Mouse (Mus musculus) CD8-positive naive resting alpha-beta T cell, adult 2 months (primary cell): ENCODE measurements around the gene Rap1gap2.

Source experiments
- DNase-seq, 2 experiments: peaks; one replicate each; pipeline ENCODE4 v3.0.0; 2022; ENCODE audit warnings: low read depth in 2 of 2, low spot score in 2 of 2

Rap1gap2 gene

GRCm38 (mm10) chr11:74419601-74420000 is 191.1 kb downstream of the Rap1gap2 start:
- DNase-seq, result no peak

- DNase-seq, result no peak
Observed at GRCm38 (mm10) chr11:74415736-74416135, 195.0 kb downstream of the Rap1gap2 start.

GRCm38 (mm10) chr11:74414112-74414511 is 196.6 kb downstream of the Rap1gap2 start:
- no peak for DNase-seq

GRCm38 (mm10) chr11:74413449-74413972 is 197.2 kb downstream of the Rap1gap2 start:
- no peak for DNase-seq

- DNase-seq, result no peak
Observed at GRCm38 (mm10) chr11:74412462-74412861, 198.3 kb downstream of the Rap1gap2 start.

- no peak for DNase-seq
Observed at GRCm38 (mm10) chr11:74411943-74412342, 198.8 kb downstream of the Rap1gap2 start.

DNA sequence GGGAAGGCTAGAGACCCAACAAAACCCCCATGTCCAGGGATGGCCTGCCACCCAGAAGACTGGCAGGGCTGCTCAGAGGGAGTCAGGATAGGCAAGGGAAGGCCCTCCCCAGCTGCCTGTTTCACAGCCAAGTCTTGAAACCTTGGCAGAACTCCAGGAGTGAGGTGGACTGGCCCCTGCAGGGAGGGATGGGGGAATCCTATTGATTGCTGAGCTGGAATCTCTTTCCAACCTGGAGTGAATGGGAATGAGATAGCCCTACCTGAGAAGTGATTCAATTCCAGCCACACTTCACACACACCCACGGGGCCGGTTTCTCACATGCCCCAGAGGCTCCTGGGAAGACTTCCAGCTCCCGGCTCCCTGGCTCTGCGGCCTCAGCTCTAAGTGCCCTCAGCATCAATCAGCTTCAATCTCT is 200.9 kb downstream of the Rap1gap2 start:
- DNase-seq, result no peak

GRCm38 (mm10) chr11:74409447-74409754 is 201.3 kb downstream of the Rap1gap2 start:
- DNase-seq, result no peak

DNA sequence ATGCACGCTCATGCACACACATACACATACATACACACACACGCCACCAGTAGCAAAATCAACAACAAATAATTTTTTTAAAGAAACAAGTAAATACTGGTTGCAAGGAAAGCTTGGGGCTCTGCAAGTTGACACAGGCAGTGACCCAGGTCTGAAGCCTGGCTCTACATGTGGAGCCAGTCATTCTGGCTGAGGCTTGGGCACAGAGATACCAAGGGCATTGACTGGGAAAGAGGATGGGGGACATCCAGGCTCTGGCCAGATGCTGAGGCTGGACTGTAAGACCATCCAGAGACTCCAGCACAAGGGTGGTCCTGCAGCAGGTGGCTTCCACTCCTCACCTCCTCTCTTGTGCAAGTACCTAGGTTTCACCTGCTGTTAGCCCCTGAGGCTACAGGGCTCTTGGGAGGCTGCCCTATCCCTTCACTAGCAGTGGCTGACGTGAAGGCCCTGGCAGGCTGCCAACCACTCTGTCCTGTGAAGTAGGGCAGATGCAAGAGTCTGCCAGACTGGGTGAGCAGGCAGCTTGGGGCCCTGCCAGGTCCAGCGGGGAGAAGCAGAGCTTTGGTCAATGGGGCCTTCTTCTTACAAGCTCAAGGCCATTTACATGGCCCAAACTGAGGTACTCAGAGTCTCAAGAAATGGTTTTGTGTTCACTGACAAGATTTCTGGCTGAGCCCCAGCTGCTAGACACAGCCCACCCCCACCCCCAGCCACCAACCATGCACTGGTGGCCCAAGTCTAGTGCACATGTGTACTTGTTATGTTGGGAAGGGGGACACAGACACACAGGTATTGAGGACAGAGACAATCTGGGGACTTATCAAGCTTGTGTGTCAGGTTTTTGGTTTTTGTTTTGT is 201.9 kb downstream of the Rap1gap2 start:
- no peak for DNase-seq

DNA sequence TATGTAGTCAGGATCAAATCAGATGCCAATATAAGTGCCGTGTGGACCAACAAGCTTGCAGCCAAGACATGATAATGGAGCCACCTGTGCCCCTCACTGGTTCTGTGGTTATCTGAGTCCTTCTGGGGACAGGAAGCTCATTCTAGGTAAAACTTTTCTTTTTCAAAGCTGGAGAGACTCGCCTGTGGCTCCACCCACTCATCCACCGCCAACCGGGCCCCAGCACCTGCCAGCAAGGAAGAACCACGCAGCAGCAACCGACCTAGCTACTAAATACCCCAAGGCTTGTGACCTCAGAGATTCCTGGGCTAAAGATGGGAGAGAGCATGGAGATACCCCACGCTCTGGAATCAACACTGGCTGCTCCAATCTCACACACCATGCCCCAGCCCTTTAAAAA is 205.5 kb downstream of the Rap1gap2 start:
- DNase-seq, result no peak

DNA sequence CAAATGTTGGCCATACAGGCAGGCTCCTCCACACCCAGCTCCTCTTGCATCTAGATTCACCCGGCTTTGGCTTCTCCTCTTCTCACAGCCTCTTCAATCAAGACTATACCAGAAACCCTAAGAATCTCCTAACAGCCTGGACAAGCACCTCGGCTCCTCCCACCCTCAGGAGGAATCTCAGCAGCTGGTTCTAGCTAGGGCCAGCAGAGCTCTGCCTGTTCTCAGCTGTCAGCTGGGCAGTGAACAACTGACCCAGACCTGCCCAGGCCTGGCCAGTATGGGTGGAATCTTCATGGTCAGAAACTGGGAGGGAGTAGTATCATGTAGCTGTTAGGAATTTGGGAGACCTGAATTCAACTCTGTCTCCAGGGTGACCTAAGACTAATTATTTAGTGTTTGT is 206.5 kb downstream of the Rap1gap2 start:
- no peak for DNase-seq

- DNase-seq, result no peak
Observed at GRCm38 (mm10) chr11:74402126-74402525, 208.6 kb downstream of the Rap1gap2 start.

DNA sequence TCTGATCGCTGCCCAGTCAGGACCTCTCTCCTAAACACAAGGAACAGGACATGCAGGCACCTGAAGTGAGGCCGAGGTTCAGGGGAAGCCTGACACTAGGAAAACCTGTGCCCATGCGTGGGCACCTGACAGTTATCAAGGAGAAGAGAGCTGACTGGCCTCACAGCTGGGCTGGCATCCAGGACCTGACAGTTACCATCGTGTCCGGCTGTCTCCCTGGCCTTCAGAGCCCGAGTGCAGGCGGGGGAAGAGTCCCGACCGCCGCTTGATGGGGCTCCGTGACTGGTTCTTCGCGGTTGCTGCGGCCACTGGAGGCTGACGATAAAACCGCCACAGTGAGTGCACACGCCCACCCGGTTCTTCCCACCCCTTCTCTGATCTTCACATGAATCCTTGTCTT is 215.1 kb downstream of the Rap1gap2 start:
- DNase-seq, result no peak

DNA sequence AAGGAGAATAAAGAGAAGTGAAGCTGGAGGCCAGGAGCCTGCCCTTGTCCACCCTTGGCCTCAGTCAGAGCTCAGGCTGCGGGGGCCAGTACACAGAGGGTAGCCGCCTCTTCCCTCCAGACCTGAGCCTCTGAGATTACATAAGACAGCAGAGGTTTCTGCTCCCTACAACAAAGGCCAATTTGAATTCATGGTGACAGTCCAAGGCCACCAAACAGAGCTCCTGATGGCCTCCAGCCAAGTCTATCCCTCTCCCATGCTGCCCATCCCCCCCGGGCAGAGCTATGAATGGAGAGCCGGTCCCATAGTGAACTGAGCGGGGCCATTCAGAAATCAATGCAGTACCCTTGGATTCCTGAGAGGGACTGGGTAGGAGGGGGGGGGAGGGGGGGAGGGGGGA is 217.2 kb downstream of the Rap1gap2 start:
- no peak for DNase-seq

DNA sequence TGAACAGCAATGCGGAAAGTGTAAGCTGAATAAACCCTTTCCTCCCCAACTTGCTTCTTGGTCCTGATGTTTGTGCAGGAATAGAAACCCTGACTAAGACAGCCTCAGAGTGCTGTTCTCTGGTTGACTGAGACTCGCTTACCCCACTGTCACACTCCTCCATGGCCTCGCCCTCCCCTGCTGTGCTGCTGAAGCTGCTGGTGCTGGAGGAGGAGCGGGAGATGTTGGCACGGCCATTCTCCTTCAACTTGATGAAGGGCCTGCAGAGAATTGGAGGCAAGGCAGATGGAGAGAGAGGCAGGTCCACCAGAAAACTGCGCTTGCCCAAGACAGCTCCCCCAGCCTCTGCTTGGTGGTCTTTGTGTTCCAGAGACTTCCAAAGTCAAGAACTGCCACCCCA is 217.8 kb downstream of the Rap1gap2 start:
- no peak for DNase-seq

DNA sequence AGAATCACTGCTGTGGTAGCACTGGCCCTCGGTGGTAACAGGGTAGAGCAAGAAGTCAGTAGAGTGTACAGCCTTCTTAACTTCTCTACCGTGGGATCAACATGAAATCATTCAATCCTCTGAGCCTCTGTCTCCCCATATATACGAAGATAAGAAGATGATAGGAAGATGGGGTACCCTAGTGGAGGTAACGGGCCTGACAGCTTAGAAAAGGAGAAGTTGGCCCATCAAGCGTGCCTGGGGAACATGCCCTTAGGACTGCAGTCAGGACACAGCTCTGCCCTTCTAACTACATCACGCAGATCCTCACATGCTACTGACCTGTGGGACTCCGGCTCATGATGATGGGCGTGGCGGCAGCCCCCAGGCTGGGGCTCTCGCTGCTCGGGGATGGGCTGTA is 218.8 kb downstream of the Rap1gap2 start:
- no peak for DNase-seq

GRCm38 (mm10) chr11:74387203-74387602 is 223.5 kb downstream of the Rap1gap2 start:
- DNase-seq, result no peak

- no peak for DNase-seq
Observed at GRCm38 (mm10) chr11:74385674-74386073, 225.0 kb downstream of the Rap1gap2 start.

GRCm38 (mm10) chr11:74379166-74379873 is 231.4 kb downstream of the Rap1gap2 start:
- no peak for DNase-seq

DNA sequence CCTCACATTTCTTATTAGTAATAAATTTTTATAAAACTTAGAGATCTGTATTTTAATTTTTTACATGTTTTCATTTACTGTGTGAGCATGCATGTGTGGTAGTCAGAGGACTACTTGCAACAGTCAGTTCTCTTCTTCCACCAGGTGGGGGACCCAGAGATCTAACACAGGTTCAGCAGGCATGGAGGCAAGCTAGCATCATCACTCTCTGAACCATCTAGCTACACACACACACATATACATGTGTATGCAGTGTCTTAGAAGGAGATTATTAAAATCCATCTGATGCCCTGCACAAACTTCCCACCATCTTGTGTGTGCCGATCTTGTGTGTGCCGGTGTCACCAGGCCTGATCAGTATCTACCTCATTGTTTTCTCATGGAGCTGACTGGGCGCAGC is 233.9 kb downstream of the Rap1gap2 start:
- no peak for DNase-seq

GRCm38 (mm10) chr11:74371393-74372100 is 239.2 kb downstream of the Rap1gap2 start:
- DNase-seq, result peak; percentile 20 to 36

DNA sequence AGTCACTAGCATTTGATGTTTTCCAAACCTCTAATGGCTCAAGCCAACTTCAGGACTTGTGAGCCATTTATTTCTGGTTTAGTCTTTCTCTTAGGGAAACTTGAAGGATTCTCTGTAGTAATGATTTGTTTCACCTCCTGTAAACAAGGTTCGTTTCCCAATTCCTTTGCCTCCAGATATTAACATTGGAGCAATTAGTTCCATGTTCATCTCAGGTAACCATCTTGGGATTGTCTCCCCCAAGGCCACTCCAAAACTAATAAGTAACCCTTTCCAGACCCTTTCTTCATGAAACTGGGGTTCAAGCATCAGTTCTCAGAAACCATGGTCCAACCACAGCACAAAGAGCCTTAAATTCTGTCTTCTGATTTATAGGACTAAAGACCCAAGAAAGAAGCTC is 248.9 kb downstream of the Rap1gap2 start, which contains the start of gene Olfr412:
Olfr412 (plus strand) TSS at position 301 of the 400 bp plus-strand sequence.
- no peak for DNase-seq
